Mouse (Mus musculus): ENCODE data around the gene Dip2a. TPM values are rescaled to one million over a fixed set of nuclear protein-coding genes. Genes with fewer than 3 reads are reported as not detected.

The Dip2a gene
- polyA plus RNA-seq, 1 experiment from 2014 or later = 14.2 TPM

DNA sequence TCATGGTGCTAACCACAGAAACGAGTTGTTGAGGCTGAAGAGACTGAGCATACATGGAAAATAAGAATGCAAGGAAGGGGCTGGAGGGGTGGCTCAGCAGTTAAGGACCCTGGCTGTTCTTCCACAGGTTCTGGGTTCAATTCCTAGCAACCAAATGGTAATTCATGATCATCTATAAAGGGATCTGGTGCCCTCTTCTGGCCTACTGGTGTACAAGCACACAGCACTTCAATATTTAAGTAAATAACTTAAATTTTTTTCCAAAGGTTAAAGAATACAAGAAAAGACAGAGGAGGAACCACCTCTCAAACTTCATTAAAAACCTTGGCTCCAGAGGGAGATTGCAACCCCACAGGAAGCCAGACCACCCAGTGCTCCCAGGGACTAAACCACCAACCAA, 115.5 kb downstream of the Dip2a start:
- Histone ChIP-seq H3K4me2 (replicated peaks) (no peak overlapping the region), H3K36me3 (peaks cover 14% of the 10 kb centered on the region; the same call in 1 of the 2 replicates), H3K4me3 (no peak overlapping the region), H3K4me1 (no peaks in the 10 kb centered on the region), H3K9ac (no peak overlapping the region), H3K9me3 (no peaks in the 10 kb centered on the region), H3K27me3 (replicated peaks) (no peaks in the 10 kb centered on the region), H3K27ac (no peak overlapping the region)
- WGBS = 81% methylated on average over 1 of the region's 1 CpGs
- ATAC-seq (ENCODE audit: low FRiP score, low read depth) = no peak

DNA sequence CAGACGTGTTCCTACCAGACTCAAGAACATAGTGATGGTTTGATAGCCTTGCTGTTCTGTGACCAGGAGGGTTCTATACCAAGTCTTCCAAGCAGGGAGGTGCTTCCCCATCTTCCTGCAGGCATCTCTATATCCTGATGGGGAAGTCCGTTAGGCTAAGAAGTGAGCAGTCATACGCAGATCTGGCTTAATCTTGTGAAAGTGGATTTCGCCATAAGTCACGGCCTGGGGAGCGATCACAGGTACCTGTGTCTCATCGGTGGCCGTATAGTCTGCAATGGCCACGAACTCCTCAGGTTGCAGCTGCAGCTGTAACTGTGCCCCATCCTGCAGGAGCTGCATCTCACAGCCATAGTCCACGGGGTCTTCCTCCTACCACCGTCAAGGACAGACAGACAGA, 119.1 kb downstream of the Dip2a start:
- 90% methylated on average over 11 of the region's 11 CpGs for WGBS
- no peaks in the 10 kb centered on the region for H3K9me3 ChIP-seq

DNA sequence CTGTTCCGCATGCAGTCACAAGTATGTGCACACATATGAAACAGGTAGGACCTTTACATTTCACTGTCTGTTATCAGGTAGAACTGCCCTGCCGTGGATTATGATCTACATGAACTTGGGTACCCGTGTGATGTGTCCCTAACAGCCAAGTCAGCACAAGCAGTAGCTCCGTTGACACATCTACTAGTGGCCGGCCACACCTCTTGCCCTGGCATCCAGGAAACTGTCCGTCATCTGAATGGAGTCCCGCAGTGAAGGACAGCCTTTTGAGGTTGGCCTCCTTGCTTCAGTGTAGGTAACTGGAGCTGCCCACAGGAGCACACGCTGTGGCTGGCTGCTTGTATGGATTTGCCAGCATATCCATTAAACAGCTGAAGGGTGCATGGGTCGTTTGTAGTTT, 126.9 kb downstream of the Dip2a start:
- no peak overlapping the region for H3K4me2 ChIP-seq (replicated peaks)
- no peak overlapping the region for H3K4me3 ChIP-seq
- 88% methylated on average over 9 of the region's 9 CpGs for WGBS
- no peak overlapping the region for H3K27ac ChIP-seq
- peaks cover 96% of the 10 kb centered on the region for H3K36me3 ChIP-seq
- no peak for ATAC-seq (ENCODE audit: low FRiP score, low read depth)
- no peak overlapping the region for H3K9ac ChIP-seq
- H3K4me1 ChIP-seq = no peaks in the 10 kb centered on the region
- peaks cover 17% of the 10 kb centered on the region for H3K9me3 ChIP-seq
- H3K27me3 ChIP-seq (replicated peaks) = no peaks in the 10 kb centered on the region

More for the DNA sequence above, 119.1 kb downstream of the Dip2a start:
- Histone ChIP-seq H3K27me3 (replicated peaks) (no peaks in the 10 kb centered on the region), H3K4me3 (no peak overlapping the region), H3K9ac (no peak overlapping the region), H3K36me3 (peaks cover 49% of the 10 kb centered on the region), H3K4me2 (replicated peaks) (no peak overlapping the region), H3K27ac (no peak overlapping the region), H3K4me1 (no peaks in the 10 kb centered on the region)
- no peak for ATAC-seq (ENCODE audit: low FRiP score, low read depth)

GRCm38 (mm10) chr10:76217056-76217455, 128.0 kb downstream of the Dip2a start:
- H3K4me3 ChIP-seq = no peak overlapping the region
- ATAC-seq (ENCODE audit: low FRiP score, low read depth) = no peak
- no peak overlapping the region for H3K9ac ChIP-seq
- no peaks in the 10 kb centered on the region for H3K4me1 ChIP-seq
- no peaks in the 10 kb centered on the region for H3K27me3 ChIP-seq (replicated peaks)
- H3K27ac ChIP-seq = no peak overlapping the region
- H3K9me3 ChIP-seq = peaks cover 17% of the 10 kb centered on the region
- 97% methylated on average over 17 of the region's 17 CpGs for WGBS
- H3K36me3 ChIP-seq = peaks cover 95% of the 10 kb centered on the region
- H3K4me2 ChIP-seq (replicated peaks) = no peak overlapping the region

DNA sequence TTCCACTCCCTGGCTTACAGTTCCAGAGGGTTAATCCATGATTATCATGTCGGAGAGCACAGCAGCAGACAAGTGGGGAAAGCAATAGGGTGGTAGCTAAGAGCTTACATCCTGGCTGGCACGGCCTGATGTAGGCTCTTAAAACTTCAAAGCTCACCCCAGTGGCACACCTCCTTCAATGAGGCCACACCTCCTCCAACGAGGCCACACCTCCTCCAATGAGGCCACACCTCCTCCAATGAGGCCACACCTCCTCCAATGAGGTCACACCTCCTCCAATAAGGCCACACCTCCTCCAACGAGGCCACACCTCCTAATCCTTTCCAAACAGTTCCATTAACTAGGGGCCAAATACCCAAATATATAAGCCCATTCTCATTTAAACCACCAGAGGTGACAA, 130.9 kb downstream of the Dip2a start:
- H3K36me3 ChIP-seq = peaks cover 85% of the 10 kb centered on the region
- WGBS = 86% methylated on average over 4 of the region's 4 CpGs

DNA sequence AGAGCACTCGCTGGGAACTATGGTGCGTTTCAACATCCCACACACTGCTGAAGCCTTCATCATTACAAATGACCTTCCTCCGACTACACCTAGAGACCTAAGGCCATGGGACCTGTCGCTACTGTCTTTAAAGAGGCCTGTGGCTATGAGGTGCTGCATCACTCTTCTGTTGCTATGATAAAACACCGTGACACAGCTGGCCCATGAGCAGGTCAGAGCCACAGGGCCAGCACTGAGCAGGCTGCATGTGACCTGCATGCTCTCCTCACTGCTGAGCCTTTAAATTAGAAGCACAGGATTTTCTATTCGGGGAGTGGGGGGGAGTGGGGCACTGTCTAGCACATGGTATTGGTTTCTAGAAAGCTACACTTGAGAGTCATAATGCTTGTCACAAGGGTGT, 133.0 kb downstream of the Dip2a start:
- 91% methylated on average over 6 of the region's 6 CpGs for WGBS
- no peak overlapping the region for H3K4me3 ChIP-seq
- no peak for ATAC-seq (ENCODE audit: low FRiP score, low read depth)
- H3K4me1 ChIP-seq = no peaks in the 10 kb centered on the region
- H3K4me2 ChIP-seq (replicated peaks) = no peak overlapping the region
- no peak overlapping the region for H3K9ac ChIP-seq
- no peak overlapping the region for H3K27ac ChIP-seq
- H3K9me3 ChIP-seq = peaks cover 17% of the 10 kb centered on the region
- H3K36me3 ChIP-seq = peaks cover 86% of the 10 kb centered on the region
- H3K27me3 ChIP-seq (replicated peaks) = no peaks in the 10 kb centered on the region

More for the DNA sequence above, 130.9 kb downstream of the Dip2a start:
- peaks cover 17% of the 10 kb centered on the region for H3K9me3 ChIP-seq
- no peak overlapping the region for H3K4me3 ChIP-seq
- no peak overlapping the region for H3K4me2 ChIP-seq (replicated peaks)
- no peaks in the 10 kb centered on the region for H3K27me3 ChIP-seq (replicated peaks)
- H3K4me1 ChIP-seq = no peaks in the 10 kb centered on the region
- no peak overlapping the region for H3K27ac ChIP-seq
- no peak overlapping the region for H3K9ac ChIP-seq
- ATAC-seq (ENCODE audit: low FRiP score, low read depth) = no peak

DNA sequence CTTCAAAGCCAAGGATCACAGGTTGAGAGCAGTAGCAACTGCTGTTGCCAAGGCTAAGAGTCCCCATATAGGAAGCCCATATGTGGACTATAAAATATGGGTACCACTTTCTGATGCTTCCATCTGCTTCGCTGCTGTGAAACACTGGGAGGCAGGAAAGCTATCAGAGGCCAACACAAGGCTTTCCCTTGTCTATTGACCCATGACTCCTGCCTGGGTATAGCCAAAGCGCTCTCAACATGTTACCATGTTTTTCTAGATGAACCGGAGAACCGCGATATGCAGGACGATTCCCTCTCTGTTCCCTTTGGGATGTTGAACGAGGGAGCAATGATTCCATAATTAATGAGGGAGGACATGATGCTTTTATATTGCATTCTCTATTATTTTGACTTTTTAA, 134.3 kb downstream of the Dip2a start:
- Histone ChIP-seq H3K36me3 (peaks cover 80% of the 10 kb centered on the region), H3K9me3 (peaks cover 14% of the 10 kb centered on the region), H3K27ac (no peak overlapping the region), H3K4me1 (no peaks in the 10 kb centered on the region), H3K4me3 (no peak overlapping the region), H3K9ac (no peak overlapping the region), H3K4me2 (replicated peaks) (no peak overlapping the region), H3K27me3 (replicated peaks) (no peaks in the 10 kb centered on the region)
- ATAC-seq (ENCODE audit: low FRiP score, low read depth) = no peak
- 91% methylated on average over 7 of the region's 7 CpGs for WGBS

Other genes starting within 250 kb of the Dip2a start
- not detected in 2 replicates for gene Slc5a4b, start 234.3 kb downstream of the Dip2a start, polyA plus RNA-seq (2016; fragmentation: Nextera tagmentation; extraction: Ambion mirVana)
- not detected in 2 replicates for gene Slc5a4a, start 197.8 kb downstream of the Dip2a start, polyA plus RNA-seq (2016; fragmentation: Nextera tagmentation; extraction: Ambion mirVana)
- gene Prmt2, start 107.4 kb downstream of the Dip2a start, polyA plus RNA-seq (2016; fragmentation: Nextera tagmentation; extraction: Ambion mirVana) = 128 TPM in 2 replicates
- gene S100b, start 91.4 kb downstream of the Dip2a start, polyA plus RNA-seq (2016; fragmentation: Nextera tagmentation; extraction: Ambion mirVana) = 0.88 and 0.93 TPM in 2 replicates
- gene AC141477.1, start 95.2 kb upstream of the Dip2a start, polyA plus RNA-seq (2016; fragmentation: Nextera tagmentation; extraction: Ambion mirVana) = not detected in 2 replicates
- gene Pcnt, start 97.5 kb upstream of the Dip2a start, polyA plus RNA-seq (2016; fragmentation: Nextera tagmentation; extraction: Ambion mirVana) = 11.5 and 15.6 TPM in 2 replicates
- not detected in 2 replicates for gene 2610028H24Rik, start 103.8 kb upstream of the Dip2a start, polyA plus RNA-seq (2016; fragmentation: Nextera tagmentation; extraction: Ambion mirVana)
- 75.1 and 75.8 TPM in 2 replicates for gene Mcm3ap, start 123.6 kb upstream of the Dip2a start, polyA plus RNA-seq (2016; fragmentation: Nextera tagmentation; extraction: Ambion mirVana)
- gene Ybey, start 123.8 kb upstream of the Dip2a start, polyA plus RNA-seq (2016; fragmentation: Nextera tagmentation; extraction: Ambion mirVana) = 8.4 TPM in 2 replicates
- 51.9 and 58.0 TPM in 2 replicates for gene Lss, start 186.3 kb upstream of the Dip2a start, polyA plus RNA-seq (2016; fragmentation: Nextera tagmentation; extraction: Ambion mirVana)
- gene Spatc1l, start 217.0 kb upstream of the Dip2a start, polyA plus RNA-seq (2016; fragmentation: Nextera tagmentation; extraction: Ambion mirVana) = not detected in 2 replicates
- 0.34 TPM in 1 of 2 replicates, not detected in the other for gene Ftcd, start 230.4 kb upstream of the Dip2a start, polyA plus RNA-seq (2016; fragmentation: Nextera tagmentation; extraction: Ambion mirVana)

All from neural tube, embryonic 12.5 days (tissue).